Mouse (Mus musculus): Measurements from ENCODE around the gene Ddx47.
A peak's percentile ranks its signal among the peaks of the same experiment; 100 is the strongest.

DNA sequence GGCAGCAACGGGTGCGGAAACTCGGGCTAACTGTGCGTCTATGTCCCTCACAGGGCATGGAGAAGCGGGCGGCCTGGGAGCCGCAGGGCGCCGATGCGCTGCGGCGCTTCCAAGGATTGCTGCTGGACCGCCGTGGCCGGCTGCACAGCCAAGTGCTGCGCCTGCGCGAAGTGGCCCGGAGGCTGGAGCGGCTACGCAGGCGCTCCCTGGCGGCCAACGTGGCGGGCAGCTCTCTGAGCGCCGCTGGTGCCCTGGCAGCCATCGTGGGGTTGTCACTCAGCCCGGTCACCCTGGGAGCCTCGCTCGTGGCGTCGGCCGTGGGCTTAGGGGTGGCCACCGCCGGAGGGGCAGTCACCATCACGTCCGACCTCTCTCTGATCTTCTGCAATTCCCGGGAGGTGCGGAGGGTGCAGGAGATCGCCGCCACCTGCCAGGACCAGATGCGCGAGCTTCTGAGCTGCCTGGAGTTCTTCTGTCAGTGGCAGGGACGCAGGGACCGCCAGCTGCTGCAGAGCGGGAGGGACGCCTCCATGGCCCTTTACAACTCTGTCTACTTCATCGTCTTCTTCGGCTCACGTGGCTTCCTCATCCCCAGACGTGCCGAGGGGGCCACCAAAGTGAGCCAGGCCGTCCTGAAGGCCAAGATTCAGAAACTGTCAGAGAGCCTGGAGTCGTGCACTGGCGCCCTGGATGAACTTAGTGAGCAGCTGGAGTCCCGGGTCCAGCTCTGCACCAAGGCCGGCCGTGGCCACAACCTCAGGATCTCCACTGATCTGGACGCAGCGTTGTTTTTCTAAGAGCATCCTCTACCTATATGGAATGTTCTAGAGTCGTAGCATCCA lies 27.7 kb upstream of the Ddx47 start:
- peak; percentile 52; the same call in 1 of the 2 replicates for TF ChIP-seq CTCF (IDR thresholded peaks at IDR 0.05; ENCODE audit: borderline replicate concordance, insufficient read depth, low read length)
- TF ChIP-seq POLR2A (IDR thresholded peaks at IDR 0.05; ENCODE audit: low read depth, low read length): peak; percentile 60

Measured in embryonic fibroblast, embryonic 13.5 days (primary cell).